Mouse (Mus musculus) heart, adult 2 months (tissue): ENCODE results near the gene Sulf2.

Experiments
- CTCF ChIP-seq: fragments of 200-600 bp; IDR thresholded peaks from 2 replicates; pipeline ENCODE4 v1.8.1; 2022; ENCODE audit warnings: antibody characterized with exemption, mild to moderate bottlenecking, moderate library complexity
- POLR2A ChIP-seq: fragments of 200-500 bp; IDR thresholded peaks from 2 replicates; pipeline ENCODE4 v1.6.1; 2011; ENCODE audit warnings: mild to moderate bottlenecking, low read depth, low read length, control low read depth; ENCODE audit not compliant: insufficient read depth

DNA sequence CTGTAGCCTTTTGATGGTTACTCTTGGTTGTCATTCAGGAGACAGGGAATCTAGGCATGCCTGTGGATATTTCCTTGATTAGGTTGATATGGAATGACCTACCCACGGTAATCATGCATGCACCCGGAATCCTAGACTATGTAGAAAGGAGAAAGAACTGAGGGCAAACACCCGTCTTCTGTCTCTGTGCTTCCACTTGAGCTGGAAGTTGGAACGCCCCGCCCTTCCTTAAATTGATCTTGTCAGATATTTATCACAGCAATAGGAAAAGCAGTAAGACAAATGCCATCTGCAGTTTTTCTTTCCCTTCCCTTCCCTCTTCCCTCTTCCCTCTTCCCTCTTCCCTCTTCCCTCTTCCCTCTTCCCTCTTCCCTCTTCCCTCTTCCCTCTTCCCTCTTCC, 129.5 kb downstream of the Sulf2 start:
- TF ChIP-seq CTCF (no peak), POLR2A (no peak)
